Mouse (Mus musculus): ENCODE measurements at regions not wholly inside any gene's neighbourhood (a gene's known extent, or its start where the extent isn't known, plus 50 kb on each side); places are given as distances from the start of the nearest gene placed in this dataset.

GRCm38 (mm10) chr19:27021930-27022329 is 136.2 kb downstream of the Gm815 start:
- intact Hi-C loops (cut with DNase I) = no loop called here
- no peak for DNase-seq

- intact Hi-C loops (cut with DNase I) = no loop called here
- DNase-seq = peak in 1 of 2 experiments; percentile 41
Measured at GRCm38 (mm10) chr19:27022917-27023316, 137.2 kb downstream of the Gm815 start.

GRCm38 (mm10) chr19:27028834-27029233 is 143.2 kb downstream of the Gm815 start:
- intact Hi-C loops (cut with DNase I) = no loop called here
- DNase-seq = peak in 1 of 2 experiments; percentile 38

- intact Hi-C loops (cut with DNase I) = no loop called here
Measured at GRCm38 (mm10) chr19:27031030-27031700, 145.5 kb downstream of the Gm815 start.

DNA sequence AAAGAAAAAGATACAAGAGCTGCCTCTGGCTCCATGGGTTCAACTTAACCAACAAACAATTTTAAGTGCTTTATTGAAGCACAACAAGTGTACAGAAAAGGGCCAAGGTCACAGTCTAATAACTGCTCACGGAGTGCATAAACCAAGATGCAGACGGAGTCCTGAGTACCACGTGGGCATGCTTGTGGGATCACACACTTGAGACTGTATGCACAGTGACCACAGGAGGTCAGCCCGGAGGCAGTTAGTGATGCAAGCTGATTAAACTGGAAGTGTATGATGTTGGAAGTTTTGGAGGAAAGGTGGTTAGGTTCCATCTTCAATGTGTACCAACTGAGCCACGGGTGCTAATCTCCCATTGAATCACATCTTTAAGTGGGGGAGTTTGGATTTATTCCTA is 146.9 kb downstream of the Gm815 start:
- DNase-seq = peak in 1 of 2 experiments; percentile 43
- intact Hi-C loops (cut with DNase I) = no loop called here

More at GRCm38 (mm10) chr19:27031030-27031700, 145.5 kb downstream of the Gm815 start:
- no peak for DNase-seq

- intact Hi-C loops (cut with DNase I) = loop anchor here (5.0 kb wide), 1 partner anchor 179 kb away; the partner anchor contains the start of gene Vldlr
Measured at GRCm38 (mm10) chr19:27038298-27038697, 152.6 kb downstream of the Gm815 start.

DNA sequence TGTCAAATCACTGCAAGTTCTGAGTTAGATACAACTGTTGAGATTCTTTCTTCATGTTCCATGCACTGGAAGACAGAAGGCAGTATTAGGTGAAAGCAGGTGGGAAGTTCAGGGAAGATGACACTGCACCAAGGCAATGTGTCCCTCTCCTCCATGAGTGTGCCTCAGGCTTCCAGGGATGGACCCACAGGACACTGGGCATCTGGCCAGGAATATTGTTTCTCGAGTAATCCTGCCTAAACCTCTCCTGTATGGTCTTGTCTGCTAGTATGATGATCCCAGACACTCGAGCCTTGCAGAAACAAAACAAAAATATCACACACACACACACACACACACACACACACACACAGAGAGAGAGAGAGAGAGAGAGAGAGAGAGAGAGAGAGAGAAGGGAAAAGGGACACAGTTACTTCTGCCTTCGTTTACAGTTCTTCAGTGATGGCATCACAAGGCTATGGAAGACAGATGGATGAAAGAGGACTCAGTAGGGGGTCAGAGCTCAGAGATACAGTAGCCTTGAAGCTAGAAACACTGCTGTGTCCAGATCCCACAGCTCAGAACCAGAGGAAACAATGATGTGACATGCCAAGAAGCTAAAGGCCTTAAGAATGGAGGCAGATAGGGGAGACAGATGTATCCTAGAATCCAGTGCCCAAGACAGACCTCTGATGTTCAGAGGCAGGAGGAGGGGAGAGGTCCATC is 154.8 kb downstream of the Gm815 start:
- intact Hi-C loops (cut with DNase I) = no loop called here
- DNase-seq = no peak

More at GRCm38 (mm10) chr19:27038298-27038697, 152.6 kb downstream of the Gm815 start:
- DNase-seq = peak; percentile 52 to 53

- DNase-seq = peak; percentile 67 to 68
- intact Hi-C loops (cut with DNase I) = no loop called here
Measured at GRCm38 (mm10) chr19:27066449-27067181, 149.7 kb upstream of the Vldlr start.

GRCm38 (mm10) chr19:27073281-27073680 is 143.0 kb upstream of the Vldlr start:
- intact Hi-C loops (cut with DNase I) = no loop called here
- DNase-seq = no peak

DNA sequence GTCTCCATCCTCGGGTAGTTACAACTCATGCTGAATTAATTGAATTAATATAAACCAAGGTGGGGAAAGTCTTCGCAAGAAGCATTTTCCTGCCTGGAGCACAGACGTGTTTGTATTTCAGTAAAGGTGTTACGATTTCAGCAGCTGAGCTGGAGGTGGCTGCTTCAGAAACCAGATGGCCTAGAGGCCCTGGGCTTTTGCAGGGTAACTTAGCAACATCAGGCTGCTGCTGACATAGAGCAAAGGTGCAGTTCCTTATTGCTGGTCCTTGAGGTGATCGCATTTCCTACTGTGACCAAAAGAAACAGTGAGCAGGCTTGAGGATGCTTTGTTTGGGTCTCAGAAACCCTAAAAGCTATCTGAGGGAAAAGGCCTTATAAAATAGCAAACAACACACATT is 141.3 kb upstream of the Vldlr start:
- intact Hi-C loops (cut with DNase I) = no loop called here
- no peak for DNase-seq

GRCm38 (mm10) chr19:27076920-27077512 is 139.3 kb upstream of the Vldlr start:
- intact Hi-C loops (cut with DNase I) = no loop called here
- peak; percentile 19 to 31 for DNase-seq

GRCm38 (mm10) chr19:27087344-27087743 is 128.9 kb upstream of the Vldlr start:
- no peak for DNase-seq
- intact Hi-C loops (cut with DNase I) = no loop called here

GRCm38 (mm10) chr19:27087833-27088232 is 128.5 kb upstream of the Vldlr start:
- intact Hi-C loops (cut with DNase I) = no loop called here
- no peak for DNase-seq

- intact Hi-C loops (cut with DNase I) = no loop called here
- DNase-seq = no peak
Measured at GRCm38 (mm10) chr19:27089099-27089498, 127.2 kb upstream of the Vldlr start.

DNA sequence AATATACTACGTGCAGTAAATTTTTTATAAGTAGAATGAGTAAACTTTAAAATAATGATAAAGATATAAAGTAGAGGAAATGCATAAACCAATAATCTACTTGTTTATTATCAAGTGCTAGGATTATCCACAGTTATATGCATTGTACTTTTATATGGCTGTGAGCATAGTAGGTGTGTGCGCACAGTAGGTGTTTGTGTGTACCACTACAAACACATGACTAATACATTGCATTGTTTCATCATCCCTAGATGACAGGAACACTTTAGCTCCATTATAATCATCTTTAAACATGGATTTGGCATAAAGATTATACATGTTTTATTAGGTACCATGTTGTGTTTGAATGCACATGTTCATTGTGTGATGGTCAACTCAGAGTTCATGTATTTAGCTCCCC is 124.7 kb upstream of the Vldlr start:
- intact Hi-C loops (cut with DNase I) = no loop called here
- DNase-seq = no peak

DNA sequence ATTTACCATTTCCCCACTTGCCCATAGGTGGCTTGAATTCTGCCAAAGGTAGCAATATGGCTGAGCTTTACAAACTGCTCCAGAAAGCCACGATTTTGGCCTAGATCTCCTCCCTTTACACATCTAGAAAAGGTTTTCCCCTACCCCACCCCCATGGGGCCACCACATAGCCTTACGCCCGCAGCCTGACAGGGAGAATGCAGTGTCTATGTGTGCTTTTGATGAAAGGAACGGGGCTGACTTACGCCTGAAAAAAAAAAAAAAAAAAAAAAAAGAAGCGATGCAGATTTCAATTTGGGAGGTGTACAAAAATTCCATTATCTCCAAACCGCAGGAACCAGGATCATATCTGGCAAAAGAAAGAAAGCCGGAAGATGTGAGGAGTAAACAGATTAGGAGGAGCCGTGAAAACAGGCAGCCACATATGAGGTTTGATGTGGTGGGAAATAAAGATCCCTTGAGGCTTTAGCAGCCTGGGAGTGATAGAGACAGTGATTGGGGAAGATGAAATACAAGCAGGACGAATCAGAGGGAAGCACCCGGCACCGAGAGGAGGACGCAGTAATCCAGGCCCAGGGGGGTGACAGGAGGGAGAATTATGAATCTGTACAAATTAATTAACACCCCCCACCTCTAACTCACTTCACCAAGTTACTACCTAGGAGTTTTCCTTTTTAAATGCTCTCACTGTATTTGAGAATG is 121.4 kb upstream of the Vldlr start:
- no peak for DNase-seq
- intact Hi-C loops (cut with DNase I) = no loop called here

DNA sequence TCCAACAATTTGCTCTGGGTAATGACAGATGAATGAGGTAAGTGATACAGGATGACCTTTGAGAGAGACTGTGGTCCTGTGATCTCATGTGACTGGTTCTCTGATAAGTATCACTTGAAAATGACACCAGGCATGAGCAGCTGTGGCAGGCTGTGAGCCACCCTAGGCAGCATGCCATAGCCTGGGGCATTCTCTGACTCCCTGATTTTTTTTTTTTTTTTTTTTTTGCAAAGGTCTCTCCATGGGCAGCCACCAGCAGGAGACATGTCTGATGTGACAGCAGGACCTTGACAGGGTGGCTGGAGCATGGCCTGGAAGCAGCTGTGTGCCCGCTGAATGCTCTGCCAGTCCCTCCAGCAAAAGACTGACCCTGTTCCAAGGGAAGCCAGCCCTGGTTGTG is 116.4 kb upstream of the Vldlr start:
- intact Hi-C loops (cut with DNase I) = loop anchor here (2.0 to 5.0 kb wide), 2 partner anchors 63 to 117 kb away; partner anchors contain the start of gene Vldlr
- peak; percentile 81 to 86 for DNase-seq

DNA sequence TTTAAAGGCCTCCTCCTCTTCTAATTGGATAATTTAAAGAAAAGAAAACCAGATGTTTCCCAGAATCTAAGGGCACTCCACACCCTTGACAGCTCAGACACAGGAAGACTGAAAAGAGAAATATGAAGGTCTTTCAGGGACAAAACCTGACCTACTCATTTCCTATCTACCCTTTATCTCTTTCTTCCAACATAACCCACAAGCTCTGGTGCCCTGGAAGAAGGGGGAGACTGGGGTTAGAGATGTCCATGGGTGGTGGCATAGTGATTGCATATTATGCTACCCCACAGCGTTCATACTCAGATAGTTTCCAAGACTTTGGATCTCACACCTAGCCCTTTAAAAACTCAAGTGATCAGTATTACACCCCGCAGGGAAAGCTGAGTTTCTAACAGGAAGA is 105.8 kb upstream of the Vldlr start:
- intact Hi-C loops (cut with DNase I) = no loop called here
- DNase-seq = no peak

DNA sequence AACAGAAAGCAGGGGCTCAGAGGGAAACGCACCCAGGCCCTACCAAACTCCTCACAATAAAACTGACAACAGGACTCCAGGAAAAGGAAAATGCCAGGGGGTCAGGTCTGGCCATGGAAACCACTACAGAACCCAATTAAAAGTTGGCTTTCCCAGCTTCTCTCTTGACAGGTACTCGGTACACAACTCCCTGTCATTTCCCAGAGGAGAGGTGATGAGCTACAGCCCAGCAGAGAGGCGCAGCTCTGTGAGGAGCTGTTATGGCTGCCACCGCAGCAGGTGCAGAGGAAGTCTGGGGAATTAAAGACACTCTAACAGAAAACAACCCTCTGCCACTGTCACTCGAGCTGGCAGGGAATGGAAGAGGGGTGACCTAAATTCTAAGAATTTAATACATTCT is 95.4 kb upstream of the Vldlr start:
- intact Hi-C loops (cut with DNase I) = loop anchor here (5.0 kb wide), 1 partner anchor 306 kb away; the partner anchor contains the start of gene Pum3
- no peak for DNase-seq

- DNase-seq = no peak
- intact Hi-C loops (cut with DNase I) = loop anchor here (5.0 kb wide), 1 partner anchor 305 kb away; the partner anchor contains the start of gene Pum3
Measured at GRCm38 (mm10) chr19:27122348-27122747, 93.9 kb upstream of the Vldlr start.

All from heart, postnatal 10 days (tissue).